Mouse (Mus musculus): Measurements from ENCODE around the gene Spdl1.
A peak's percentile ranks its signal among the peaks of the same experiment; 100 is the strongest.
"Not testable (repeated sequence)": the region's sequence is repeated elsewhere in the genome, so short reads cannot be mapped to it uniquely, and the experiment has no call there.

The Spdl1 gene

DNA sequence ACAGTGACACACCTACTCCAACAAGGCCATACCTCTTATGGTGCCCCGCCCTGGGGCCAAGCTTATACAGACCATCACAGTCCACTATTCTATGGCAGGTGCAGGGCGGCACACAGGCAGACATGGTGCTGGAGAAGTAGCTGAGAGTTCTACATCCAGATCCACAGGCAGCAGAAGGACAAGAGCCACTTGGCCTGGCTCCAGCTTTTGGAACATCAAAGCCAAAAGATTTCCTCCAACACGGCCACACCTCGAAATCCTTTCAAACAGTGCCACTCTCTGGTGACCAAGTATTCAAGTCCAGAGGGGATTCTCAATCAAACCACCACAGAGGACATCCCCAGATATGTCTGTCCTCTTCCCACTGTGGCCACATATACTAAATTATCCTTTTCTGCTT lies 28.4 kb downstream of the Spdl1 start:
- not testable (repeated sequence) for DNase-seq (ENCODE audit: low spot score in 2 of 2)

DNA sequence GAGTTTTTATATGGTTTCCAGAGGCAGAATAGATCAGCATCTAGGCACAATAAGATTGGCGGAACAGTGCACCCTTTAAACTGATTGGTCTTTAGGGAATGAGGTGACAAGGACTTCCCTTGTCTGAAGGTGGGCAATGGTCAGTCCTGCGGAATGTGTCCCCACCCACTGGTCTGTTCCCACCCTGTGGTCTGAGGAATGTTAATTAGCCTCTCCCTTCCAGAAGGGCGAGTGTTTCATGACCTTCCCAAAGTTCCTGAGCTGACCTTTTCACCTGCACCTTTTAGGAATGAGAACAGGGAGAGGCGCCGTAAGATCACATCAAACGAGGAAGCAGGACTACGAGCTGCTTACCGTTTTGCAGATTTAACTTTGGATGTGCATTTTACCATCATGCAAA lies 35.4 kb downstream of the Spdl1 start:
- DNase-seq (ENCODE audit: low spot score in 2 of 2): not testable (repeated sequence)

DNA sequence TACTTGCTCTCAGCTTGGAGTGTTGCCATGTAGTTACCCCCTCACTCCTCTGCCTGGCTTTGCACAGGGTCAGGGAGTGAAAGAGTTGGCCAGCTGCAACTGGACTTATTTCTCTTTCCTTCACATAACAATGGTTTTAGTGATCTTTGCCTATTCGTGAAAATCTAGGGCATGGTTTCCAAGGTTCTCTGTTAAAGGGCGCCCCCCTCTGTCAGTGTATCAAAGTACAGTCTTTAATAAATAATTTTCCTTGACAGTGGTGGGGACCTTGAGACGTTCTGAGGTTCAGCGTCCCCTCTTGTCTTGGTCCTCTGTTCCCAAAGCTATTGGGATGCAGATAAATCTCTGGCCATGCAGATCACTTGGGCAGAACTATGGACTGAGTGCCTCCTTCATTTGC lies 37.3 kb downstream of the Spdl1 start:
- no peak for DNase-seq (ENCODE audit: low spot score in 2 of 2)

DNA sequence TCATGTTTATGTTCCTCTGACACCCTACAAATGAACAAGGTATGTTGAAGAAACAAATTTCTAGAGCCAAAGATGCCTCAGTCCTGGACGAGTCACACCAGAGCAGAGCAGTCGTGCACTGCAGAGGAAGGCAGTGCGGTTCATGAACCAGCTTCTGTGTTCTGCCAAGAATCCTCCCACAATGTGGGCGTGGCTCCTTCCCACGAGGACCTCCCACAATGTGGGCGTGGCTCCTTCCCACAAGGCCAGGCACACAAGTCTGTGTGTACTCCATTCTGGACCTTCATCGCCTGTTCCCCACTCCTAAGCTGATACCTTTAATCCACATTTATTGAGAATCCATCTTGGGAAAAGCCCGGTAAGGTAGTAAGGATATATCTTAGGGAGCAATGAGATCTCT lies 41.6 kb downstream of the Spdl1 start:
- no peak for DNase-seq (ENCODE audit: low spot score in 2 of 2)

DNA sequence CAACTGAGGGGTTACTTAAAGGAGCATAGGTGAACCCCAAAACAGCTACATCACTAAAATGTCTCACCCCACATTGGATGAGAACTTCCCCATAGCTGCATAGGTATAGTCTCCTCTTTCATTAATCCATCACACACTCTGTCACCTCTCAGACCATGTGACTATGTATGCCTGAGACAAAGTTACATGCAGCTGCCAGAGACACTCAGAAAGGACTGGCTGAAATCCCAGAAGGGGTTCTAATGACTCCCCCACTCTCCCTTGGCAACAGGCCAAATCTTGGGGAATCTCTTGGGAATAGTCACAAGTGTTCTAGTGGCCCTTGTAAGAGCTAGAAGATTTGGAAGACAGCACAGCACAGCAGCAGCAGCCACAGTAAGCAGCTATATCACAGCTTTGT lies 48.6 kb downstream of the Spdl1 start:
- DNase-seq (ENCODE audit: low spot score in 2 of 2): no peak

DNA sequence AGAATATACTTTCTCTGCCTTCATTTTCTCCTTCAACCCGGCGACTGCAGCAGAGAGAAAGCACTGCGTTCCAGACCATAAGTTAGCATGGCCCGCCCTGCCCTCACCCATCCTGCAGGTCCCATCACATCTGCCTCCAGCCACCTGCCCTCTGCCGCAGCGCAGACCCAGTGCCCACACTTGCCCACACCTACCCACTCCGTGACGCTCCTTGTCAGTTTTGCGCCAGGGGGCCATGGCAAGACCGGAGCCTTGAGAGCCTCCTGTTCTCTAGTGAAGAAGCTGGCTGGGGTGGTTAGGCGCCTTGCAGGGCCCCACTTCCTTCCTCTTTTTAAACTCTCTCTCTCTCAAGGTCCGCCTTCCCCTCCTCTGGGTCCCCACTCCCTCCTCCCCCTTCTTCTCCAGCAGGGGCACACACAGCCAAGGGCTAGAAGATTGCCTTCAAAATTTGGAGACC lies 49.8 kb downstream of the Spdl1 start, which contains the start of gene Dock2:
TSS of gene Dock2 (minus strand) at position 306 of the 457 bp plus-strand sequence.
- no peak for DNase-seq (ENCODE audit: low spot score in 2 of 2)

DNA sequence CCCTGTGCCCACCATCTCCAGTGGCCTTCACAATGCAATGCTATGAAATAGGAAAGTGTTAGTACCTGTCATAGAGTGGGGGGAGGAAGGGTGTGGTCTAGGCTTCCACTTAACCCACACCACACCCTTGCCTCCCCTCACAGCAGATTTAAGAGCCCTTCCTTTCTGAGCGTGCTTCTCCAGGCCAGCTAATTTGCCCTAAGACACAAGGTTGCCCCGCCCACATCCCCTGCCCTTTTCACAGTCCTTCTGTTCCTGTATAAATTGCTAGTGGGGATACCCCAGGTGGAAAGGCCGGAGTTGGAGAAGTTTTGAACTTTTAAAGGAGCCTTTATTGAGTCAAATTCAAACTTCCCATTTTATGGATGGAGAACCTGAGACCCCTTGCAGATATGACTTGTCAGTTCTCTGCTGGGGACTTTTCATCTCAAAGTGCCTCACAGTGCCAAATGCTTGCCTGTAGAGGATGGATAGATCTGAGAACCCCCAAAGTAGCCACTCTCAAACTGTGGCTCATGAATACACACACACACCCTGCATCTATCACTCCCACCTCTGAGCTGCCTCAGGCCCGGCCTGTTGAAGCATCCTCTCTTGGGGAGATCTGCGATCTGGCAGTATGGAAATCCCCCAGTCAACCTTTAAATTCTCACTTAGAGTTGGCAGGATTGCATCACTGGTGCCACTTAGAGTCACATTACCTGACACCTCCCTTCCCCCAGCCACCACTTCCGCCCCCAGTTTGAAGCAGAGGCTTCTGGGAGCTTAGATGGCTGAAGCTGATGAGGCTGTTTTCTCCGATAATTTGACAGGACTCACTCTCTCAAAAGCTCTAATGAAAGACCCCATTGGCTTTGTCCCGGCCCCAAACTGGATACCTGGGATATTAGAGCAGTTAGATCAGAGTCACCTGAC lies 50.7 kb downstream of the Spdl1 start:
- no peak for DNase-seq (ENCODE audit: low spot score in 2 of 2)

DNA sequence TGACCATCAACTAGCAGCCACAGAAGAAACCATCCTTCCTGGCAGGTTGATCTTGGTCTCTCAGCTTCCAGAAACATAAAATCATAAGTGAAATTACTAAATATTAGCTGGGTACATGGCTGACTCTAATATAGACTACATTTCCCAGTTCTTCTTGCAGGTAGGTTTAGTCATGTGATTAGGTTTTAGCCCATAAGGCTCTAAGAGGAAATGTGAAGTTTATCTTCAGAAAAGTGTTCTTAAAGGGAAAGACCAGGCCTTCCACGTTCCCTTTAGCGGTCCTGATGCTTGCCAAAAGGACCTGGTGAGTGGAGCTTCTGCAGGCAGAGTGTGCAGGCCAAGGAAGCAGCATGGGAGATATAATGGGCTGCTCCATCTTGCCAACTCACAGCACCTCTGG lies 52.7 kb downstream of the Spdl1 start:
- no peak for DNase-seq (ENCODE audit: low spot score in 2 of 2)

DNA sequence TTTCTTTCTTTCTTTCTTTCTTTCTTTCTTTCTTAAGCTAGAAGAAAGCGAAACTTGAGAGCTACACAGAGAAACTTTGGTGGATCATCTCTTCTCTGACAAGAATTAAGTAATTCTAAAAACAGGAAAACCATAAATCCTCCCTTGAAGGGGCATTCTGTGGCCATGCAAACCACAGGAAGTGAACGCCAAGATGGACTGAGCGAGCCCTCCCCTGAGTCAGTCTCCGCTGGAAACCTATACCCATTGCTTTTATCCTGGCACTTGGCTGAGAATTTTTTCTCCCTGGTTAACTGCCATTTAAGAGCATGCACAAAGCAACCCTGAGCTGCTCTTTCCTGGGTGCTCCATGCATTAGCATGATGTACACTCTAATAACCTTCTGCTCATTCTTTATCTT lies 53.5 kb downstream of the Spdl1 start:
- DNase-seq (ENCODE audit: low spot score in 2 of 2): no peak

DNA sequence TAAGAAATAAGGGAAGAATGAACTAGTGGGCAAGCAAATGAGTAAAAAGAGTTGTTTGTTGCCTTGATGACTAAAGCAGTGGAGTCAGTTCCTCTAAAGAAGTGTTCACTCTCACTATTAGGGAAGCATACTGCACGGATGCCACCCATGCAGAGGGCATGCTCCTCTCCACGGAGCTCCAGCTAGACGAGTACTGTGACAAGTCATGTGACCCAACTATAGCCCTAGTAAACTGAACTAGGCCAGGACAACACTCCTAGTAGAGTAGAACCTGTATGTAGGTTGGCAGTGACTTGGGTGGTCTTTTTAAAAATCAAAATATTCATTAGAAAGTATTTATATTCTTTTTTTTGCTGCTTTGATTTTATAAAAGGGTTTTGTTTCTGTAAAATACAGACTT lies 55.1 kb downstream of the Spdl1 start:
- DNase-seq (ENCODE audit: low spot score in 2 of 2): no peak

DNA sequence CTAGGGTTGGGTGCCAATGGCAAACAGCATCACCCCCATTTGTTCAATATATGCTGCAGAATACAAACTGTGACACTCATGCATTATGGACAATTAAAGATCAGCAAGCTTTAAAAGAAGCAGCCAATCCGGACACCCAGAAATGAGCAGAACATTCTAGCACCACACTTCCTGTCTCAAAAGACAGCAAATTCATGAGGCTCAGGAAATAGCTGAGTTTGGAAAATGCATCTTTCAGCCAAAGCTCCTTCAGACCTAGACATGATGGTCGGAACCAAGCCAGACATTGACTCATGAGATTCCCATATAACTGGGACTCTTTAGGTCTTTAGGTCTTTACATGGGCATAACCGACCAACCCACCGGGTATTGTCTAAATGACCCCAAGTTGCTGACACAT lies 55.9 kb downstream of the Spdl1 start:
- no peak for DNase-seq (ENCODE audit: low spot score in 2 of 2)

DNA sequence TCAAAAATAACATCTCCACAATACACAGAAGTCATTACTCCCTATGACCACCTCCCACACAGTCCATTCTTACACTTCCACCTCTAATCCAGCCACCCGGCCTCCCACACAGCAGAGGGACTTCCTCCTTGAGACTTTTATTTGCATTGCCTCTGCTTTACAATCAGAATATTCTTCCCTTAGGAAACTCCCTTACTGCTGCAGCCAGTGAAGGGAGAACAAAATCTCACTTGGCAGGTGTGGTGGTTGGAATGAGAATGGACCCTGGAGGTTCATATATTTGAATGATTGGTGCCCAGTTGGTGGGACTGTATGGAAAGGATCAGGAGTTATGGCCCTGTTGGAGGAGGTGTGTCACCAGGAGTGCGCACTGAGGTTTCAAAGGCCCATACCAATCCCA lies 57.4 kb downstream of the Spdl1 start:
- no peak for DNase-seq (ENCODE audit: low spot score in 2 of 2)

DNA sequence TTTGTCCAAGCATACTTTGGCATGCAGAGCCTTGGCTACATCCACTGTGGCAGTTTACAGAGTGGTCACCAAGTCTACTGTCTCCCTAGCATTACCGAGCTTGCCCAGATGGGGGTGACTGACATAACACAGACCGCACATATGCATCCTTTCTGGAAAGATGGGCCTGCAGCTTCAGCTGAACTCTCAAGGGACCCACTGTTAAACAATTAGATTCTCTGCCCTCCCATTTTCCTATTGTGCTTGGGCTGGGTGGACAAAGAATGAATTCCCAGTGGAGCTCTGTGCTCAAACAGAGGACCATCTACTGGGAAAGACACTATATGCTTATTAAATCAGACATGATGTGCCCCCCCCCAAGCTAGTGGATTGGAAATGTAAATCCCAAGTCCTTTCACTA lies 58.8 kb downstream of the Spdl1 start:
- no peak for DNase-seq (ENCODE audit: low spot score in 2 of 2)

DNA sequence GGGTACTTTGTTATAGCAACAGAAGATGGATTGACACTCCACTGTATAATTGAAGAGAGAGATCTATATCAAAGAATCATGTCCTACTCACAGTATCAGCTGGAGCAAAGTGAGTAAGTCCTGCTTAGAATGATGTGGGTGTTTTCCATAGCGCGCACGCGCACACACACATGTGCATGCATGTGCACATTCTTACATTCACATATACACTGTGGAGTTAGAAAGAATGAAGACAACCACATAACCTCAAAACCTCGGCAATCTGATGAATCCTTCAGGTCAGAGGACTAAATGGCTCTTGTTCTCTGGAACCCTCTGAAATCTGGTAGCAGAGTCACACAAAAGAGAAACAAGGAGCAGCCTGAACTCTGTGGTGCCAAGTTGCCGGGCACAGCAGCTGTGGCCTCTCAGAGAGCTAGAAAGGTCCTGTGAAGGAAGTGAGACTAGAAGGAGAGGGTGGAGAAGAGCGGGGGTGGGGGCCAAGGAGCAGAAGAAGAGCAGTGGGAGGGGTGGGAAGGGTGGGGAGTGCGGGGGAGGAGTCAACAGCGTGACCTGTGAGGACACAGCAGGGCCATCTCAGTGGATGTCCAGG lies 60.0 kb downstream of the Spdl1 start:
- DNase-seq (ENCODE audit: low spot score in 2 of 2): no peak

DNA sequence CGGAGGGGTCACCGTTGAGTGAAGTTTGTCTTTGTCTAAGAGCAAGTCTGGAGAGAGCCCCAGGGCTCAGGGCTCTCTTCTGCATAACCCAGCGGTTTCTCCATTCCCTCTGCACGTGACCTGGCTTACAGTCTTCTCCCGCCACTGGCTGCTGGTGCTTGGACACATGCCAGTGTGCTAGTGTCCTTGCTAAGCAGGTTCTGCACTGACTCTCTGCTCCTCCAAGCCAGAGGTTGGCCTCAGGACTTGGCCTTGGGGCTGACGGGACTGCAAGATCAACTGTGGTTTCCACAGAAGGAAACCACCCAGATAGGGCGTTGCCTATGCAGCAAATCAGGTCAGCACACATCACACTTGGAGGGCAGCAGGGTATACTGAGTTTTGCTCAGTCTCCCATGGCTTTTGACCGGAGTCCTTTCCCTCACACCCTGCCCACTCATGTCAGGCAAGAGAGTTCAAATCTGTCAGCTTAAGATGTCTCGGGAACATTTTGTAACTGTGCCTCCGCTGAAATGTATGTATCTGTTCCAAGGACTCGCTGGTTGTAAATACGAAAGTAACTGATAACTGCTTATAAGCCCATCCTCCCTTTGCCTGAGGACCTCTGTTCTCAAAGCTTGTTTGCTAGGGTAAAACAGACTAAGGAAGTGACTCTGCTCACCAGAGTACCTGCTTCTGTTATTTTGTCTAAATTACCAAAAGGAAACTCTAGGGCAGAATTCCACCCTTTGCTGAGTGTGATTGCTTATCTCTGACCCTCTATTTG lies 62.0 kb downstream of the Spdl1 start:
- DNase-seq (ENCODE audit: low spot score in 2 of 2): peak; percentile 19 to 20

DNA sequence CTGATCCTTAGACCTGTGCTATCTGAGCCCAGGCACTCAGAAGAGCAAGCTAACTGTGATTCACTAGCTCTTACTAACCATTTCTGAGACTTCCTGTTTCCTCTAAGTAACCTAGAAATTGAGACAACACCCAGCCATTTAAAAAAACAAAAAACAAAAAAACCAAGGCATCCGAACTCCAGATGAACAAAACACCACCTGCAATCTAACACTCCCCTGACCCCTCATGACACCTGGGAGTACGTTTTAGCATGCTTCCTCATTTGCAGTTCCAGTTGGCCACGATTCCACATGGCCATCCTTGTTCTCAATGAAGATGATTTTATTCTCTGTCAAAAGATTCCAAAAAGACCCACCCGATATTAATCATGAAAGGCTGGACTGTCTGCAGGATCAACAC lies 62.8 kb downstream of the Spdl1 start:
- no peak for DNase-seq (ENCODE audit: low spot score in 2 of 2)

DNA sequence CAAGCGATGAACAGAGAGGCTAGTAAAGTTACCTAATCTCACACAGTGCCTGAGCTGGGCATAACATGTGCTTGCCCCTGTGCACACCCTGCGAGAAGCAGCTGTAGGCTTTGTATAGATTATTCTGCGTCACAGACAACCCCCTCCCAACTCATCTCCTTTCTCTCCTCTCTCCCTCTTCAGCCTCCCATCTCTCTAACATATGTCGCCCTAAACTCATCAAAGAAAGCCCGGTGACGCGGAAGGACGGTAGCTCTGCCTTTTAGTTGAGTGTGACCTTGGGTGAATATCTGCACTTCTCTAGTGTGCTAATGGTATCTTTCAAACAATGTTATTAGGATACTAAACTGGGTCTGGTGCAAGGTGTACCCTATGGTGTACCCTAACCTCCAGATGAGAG lies 63.5 kb downstream of the Spdl1 start:
- no peak for DNase-seq (ENCODE audit: low spot score in 2 of 2)

DNA sequence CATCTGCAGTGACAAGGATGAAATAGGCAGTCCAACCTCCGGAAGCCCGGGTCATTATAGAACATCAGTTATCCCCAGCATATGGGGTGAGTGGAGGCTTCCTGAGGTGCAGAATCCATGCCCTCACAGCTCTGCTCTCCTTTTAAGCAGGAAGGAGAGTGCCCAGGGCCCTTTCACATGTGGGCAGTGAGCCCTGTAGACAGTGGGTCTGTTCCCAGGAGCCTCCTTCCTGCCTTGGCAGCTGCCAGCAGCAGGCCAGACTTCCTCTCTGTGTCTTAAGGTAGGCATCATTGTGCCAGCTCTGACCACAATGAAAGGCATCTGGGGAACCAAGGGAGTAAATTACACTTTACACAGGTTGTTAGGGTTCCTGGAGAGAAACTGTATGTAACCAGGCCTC lies 64.0 kb downstream of the Spdl1 start:
- DNase-seq (ENCODE audit: low spot score in 2 of 2): no peak

DNA sequence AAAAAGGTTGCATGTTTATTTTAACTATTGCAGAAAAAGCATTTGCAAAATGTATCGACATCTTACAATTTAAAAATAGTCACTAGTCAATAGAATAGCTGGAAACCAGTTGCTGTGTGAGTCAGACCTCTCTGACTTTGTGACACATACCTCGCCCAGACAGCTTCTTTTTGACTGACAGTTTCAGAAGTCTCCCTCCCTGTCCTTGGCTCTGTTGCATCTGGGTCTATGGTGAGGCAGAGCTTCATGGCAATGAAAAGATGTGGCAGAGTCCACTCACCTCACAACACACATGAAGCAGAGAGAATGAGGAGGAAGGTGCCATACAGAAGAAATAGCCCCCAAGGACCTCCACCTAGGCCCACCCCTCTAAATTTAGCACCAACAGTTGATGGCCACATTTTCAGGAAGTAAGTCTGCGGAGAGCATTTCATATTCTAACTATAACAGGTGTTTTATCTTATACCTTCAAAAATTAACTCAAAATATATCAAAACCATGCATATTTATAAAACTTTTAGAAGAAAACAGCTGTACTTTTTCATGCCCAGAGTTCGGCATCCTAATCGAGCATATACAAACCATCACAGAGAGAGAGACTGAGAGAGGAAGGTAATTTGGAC lies 69.6 kb downstream of the Spdl1 start:
- DNase-seq (ENCODE audit: low spot score in 2 of 2): no peak

DNA sequence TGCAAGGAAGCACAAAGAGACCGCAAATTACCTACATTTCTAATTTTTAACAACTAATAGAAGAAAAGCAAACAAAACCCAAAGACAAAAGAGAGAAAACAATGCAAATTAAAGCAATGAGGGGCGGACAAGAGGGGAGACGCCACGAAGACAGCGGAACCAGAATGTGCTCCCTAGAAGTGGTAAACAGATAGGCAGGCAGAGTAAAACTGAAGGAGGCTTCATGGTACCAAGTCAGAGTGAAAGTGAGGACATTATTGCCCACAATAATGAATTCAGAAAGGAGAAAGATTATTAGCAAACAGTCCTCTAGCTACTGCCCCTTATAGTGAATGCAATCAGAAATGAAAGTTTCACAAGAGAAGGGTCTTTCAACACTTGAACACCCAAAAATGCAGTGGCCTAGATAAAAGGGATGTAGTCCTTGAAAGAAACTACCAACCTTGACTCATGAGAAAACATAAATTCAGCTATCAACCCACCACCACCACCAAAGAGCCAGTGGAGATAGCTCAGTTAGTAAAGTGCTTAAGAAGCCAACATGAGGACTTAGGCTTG lies 70.8 kb downstream of the Spdl1 start:
- DNase-seq (ENCODE audit: low spot score in 2 of 2): no peak

DNA sequence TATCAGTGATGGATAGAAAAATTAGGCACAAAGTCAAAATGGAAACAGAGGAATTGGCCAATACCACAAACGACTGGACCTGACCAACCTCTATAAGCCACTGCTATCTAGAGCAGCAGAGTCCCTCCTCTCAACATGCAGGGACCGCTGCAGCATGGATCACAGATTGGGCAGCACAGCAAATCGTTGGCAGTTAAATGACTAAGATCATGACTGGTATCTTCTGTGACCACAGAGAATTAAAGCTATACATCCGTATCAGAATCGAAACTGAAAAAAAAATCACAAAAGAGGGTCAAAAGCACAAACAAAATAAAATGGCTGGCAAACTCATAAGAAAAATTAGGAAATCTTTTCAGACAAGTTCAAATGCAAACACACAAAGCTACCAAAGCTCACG lies 71.3 kb downstream of the Spdl1 start:
- no peak for DNase-seq (ENCODE audit: low spot score in 2 of 2)

DNA sequence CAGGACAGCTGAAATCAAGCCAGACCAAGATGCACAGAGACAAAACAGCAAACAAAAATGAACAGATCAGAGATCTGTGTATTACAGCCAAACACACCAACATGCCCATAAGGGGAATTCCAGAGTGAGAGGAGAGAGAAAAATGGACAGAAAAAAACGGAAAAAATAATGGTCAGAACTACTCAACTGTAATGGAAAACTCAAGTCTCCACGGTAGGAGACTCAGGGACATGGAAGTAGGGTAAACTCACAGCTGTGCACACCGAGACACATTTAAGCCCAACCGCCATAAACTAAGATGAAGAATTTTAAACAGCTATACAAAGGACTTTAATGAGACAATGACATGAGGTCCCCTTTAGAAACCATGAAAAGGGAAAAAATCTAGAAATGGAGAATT lies 73.9 kb downstream of the Spdl1 start:
- DNase-seq (ENCODE audit: low spot score in 2 of 2): no peak
